Mouse (Mus musculus) neural tube, postnatal 0 days (tissue): ENCODE data around the gene Gm8978. TPM values are rescaled to one million over a fixed set of nuclear protein-coding genes. Genes with fewer than 3 reads are reported as not detected.

Experiments
- microRNA-seq: library from miRNA; unstranded; fragments of <30 nt; microRNA quantifications from one replicate; pipeline ENCODE4, GENCODE M21; 2016
- polyA plus RNA-seq: library from polyadenylated mRNA; unstranded; fragments of >200 nt; fragmentation: Nextera tagmentation; extraction: Ambion mirVana; gene quantifications from 2 replicates; pipeline ENCODE4 v1.2.1, GENCODE M21; 2015

The Gm8978 gene
- not detected in 2 replicates for polyA plus RNA-seq

GRCm38 (mm10) chr19:33625152-33625551, at the start of gene Gm8978:
Gene Gm8978 (minus strand): TSS chr19:33625252.

Small RNA genes within 50 kb of the gene (microRNA-seq; reads per million reads assigned to microRNA genes)
- not detected for gene Gm27440

Other genes starting within 250 kb of the Gm8978 start
- gene Rnls, start 233.0 kb downstream of the Gm8978 start, polyA plus RNA-seq: 10.8 and 10.9 TPM in 2 replicates
- gene Lipo4, start 107.5 kb downstream of the Gm8978 start, polyA plus RNA-seq: not detected in 2 replicates
- 0.42 and 0.74 TPM in 2 replicates for gene Lipo2, start 126.1 kb upstream of the Gm8978 start, polyA plus RNA-seq
- gene Lipo3, start 136.7 kb upstream of the Gm8978 start, polyA plus RNA-seq: 11.0 and 12.6 TPM in 2 replicates
- gene Lipo1, start 162.2 kb upstream of the Gm8978 start, polyA plus RNA-seq: not detected in 2 replicates